Mouse (Mus musculus) liver, postnatal 0 days (tissue): ENCODE measurements around the gene Tlr2.

Experiments used
- CTCF ChIP-seq: sonication (generic); IDR thresholded peaks from 2 replicates; pipeline ENCODE4 v1.5.1; 2016; ENCODE audit warnings: antibody characterized with exemption, low read depth
- EP300 ChIP-seq: IDR thresholded peaks from 2 replicates; pipeline ENCODE4 v1.6.1; 2016; ENCODE audit warnings: antibody characterized with exemption, low read depth, mild to moderate bottlenecking

GRCm38 (mm10) chr3:83876299-83876698 is 34.7 kb upstream of the Tlr2 start:
- TF ChIP-seq CTCF (no peak), EP300 (no peak)
